Mouse (Mus musculus): Measurements from ENCODE around the gene Fuk. TPM values are rescaled to one million over a fixed set of nuclear protein-coding genes. Genes with fewer than 3 reads are reported as not detected.
"Not testable (repeated sequence)": the region's sequence is repeated elsewhere in the genome, so short reads cannot be mapped to it uniquely, and the experiment has no call there.

Fuk gene
- polyA plus RNA-seq, 1 experiment: 7.2 TPM

DNA sequence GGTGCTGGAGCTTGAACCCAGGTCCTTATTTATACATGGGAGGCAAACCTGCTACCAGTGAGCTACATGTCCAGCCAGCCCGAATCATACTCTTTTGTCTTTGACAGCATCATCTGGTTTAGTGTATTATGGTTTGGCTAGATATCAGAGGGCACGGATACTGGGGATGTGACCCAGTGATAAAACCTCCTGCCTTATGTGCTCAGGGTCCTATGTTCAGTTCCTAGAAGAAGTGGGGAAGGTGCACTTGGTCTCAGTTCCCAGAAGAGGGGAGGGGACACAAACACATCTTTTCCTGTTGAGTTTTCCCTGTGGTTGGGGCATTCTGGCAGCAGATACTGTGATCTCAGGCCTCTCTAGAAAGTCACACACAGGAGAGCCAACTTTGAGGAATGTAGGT, 31.0 kb upstream of the Fuk start:
- Histone ChIP-seq H3K27me3 (ENCODE audit: control insufficient read depth, insufficient read depth, insufficient read length) (no peaks in the 10 kb centered on the region), H3K4me2 (ENCODE audit: low read depth) (peak overlapping the region; percentile 78), H3ac (ENCODE audit: control insufficient read depth, insufficient read length) (no peak overlapping the region), H3K79me2 (ENCODE audit: control insufficient read depth, insufficient read depth) (peaks cover 51% of the 10 kb centered on the region), H3K4me3 (no peak overlapping the region), H3K36me3 (ENCODE audit: control insufficient read depth, insufficient read depth) (no peaks in the 10 kb centered on the region)
- TF ChIP-seq POLR2AphosphoS2 (IDR thresholded peaks at IDR 0.05; ENCODE audit: insufficient read length, low read depth) (no peak), MAX (IDR thresholded peaks at IDR 0.05; ENCODE audit: low read depth) (no peak), E2F4 (IDR thresholded peaks at IDR 0.05; ENCODE audit: insufficient read depth) (no peak), USF1 (IDR thresholded peaks at IDR 0.05; ENCODE audit: low read depth) (no peak), TCF12 (IDR thresholded peaks at IDR 0.05; ENCODE audit: insufficient read depth, poor library complexity, severe bottlenecking) (no peak)

DNA sequence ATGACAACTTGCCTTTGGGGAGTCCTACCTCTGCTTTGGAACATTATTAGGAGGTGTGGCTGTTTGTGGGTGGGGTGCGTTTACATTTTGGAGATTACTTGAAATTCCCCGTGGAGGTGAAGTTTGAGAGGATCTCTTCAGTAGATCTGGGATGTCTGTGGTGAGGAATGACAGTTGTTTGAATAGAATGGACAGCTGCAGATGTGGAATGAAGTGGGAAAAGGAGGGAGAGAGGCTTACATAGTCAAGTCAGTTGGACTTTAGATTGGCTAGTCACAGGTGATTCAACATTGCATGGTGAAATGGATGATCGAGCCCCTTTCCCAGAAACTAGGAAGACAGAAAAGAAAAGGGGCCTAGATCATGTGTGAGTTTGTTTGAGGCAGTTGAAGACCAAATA, 30.2 kb upstream of the Fuk start:
- Histone ChIP-seq H3K79me2 (ENCODE audit: control insufficient read depth, insufficient read depth) (peaks cover 51% of the 10 kb centered on the region), H3K36me3 (ENCODE audit: control insufficient read depth, insufficient read depth) (no peaks in the 10 kb centered on the region), H3K27me3 (ENCODE audit: control insufficient read depth, insufficient read depth, insufficient read length) (no peaks in the 10 kb centered on the region), H3ac (ENCODE audit: control insufficient read depth, insufficient read length) (no peak overlapping the region), H3K4me3 (no peak overlapping the region), H3K4me2 (ENCODE audit: low read depth) (peak overlapping the region; percentile 78)
- peak; percentile 12 for TF ChIP-seq TCF12 (IDR thresholded peaks at IDR 0.05; ENCODE audit: insufficient read depth, poor library complexity, severe bottlenecking)
- peak in 1 of 3 experiments; percentile 13 for TF ChIP-seq MYOG (IDR thresholded peaks at IDR 0.05; ENCODE audit: control insufficient read depth in 1 of 3, insufficient read depth in 1 of 3, insufficient read length in 2 of 3, low read depth in 2 of 3)
- TF ChIP-seq REST (IDR thresholded peaks at IDR 0.05; ENCODE audit: insufficient read depth, insufficient read length): no peak
- TF ChIP-seq CEBPB (IDR thresholded peaks at IDR 0.05; ENCODE audit: insufficient read depth, poor library complexity, severe bottlenecking): no peak
- peak; percentile 92 to 95 (median 94) for TF ChIP-seq MYOD1 (IDR thresholded peaks at IDR 0.05; ENCODE audit: control insufficient read depth in 1 of 3, insufficient read length in 2 of 3, low read depth in 2 of 3)

DNA sequence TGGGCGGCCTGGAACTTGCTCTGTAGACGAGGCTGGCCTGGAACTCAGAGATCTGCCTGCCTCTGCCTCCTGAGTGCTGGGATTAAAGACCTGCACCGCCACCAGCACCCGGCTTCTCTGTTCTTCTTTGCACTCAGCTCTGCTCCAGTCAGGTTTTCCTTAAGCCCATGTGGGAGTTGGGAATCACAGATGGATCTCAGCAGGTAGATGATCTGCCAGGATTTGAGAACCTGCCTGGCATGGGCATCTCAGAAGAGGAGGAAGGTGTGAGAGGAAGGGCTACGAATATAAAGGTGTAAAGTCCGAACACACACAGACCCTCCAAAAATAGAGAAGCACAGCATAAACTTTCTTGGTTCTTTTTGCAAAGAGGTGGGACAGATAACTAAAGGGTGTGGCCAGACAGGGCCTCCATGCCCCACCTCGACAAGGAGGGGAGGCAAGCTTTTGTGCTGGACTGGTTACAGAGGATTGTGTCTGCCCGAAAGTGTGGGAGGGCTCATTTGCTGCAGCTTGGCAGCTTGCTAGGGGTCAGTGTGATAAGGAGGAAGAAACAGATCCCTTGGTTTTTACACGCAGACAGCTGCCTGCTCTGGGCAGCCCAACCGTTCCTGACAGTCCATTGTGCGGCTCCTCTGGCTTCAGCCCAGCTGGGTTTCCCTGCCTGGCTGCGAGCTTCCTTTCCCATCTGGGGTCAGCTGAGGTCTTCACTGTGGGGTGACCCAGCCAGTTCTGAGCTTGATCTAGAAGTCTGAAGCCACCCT, 29.1 kb upstream of the Fuk start:
- Histone ChIP-seq H3K27me3 (ENCODE audit: control insufficient read depth, insufficient read depth, insufficient read length) (no peaks in the 10 kb centered on the region), H3ac (ENCODE audit: control insufficient read depth, insufficient read length) (no peak overlapping the region), H3K36me3 (ENCODE audit: control insufficient read depth, insufficient read depth) (no peaks in the 10 kb centered on the region), H3K4me3 (no peak overlapping the region), H3K79me2 (ENCODE audit: control insufficient read depth, insufficient read depth) (peaks cover 48% of the 10 kb centered on the region), H3K4me2 (ENCODE audit: low read depth) (peak overlapping the region; percentile 78)
- TF ChIP-seq POLR2AphosphoS2 (IDR thresholded peaks at IDR 0.05; ENCODE audit: insufficient read length, low read depth): no peak
- TF ChIP-seq USF1 (IDR thresholded peaks at IDR 0.05; ENCODE audit: low read depth): no peak
- no peak for TF ChIP-seq E2F4 (IDR thresholded peaks at IDR 0.05; ENCODE audit: insufficient read depth)
- TF ChIP-seq SRF (IDR thresholded peaks at IDR 0.05; ENCODE audit: control insufficient read depth, insufficient read length, low read depth): peak; percentile 51
- TF ChIP-seq MYOD1 (IDR thresholded peaks at IDR 0.05; ENCODE audit: control insufficient read depth in 1 of 3, insufficient read length in 2 of 3, low read depth in 2 of 3): peak in 2 of 3 experiments; percentile 87 to 93
- no peak for TF ChIP-seq POLR2A (IDR thresholded peaks at IDR 0.05; ENCODE audit: insufficient read length, low read depth)
- no peak for TF ChIP-seq CEBPB (IDR thresholded peaks at IDR 0.05; ENCODE audit: insufficient read depth, poor library complexity, severe bottlenecking)
- TF ChIP-seq TCF12 (IDR thresholded peaks at IDR 0.05; ENCODE audit: insufficient read depth, poor library complexity, severe bottlenecking): peak; percentile 23
- no peak for TF ChIP-seq REST (IDR thresholded peaks at IDR 0.05; ENCODE audit: insufficient read depth, insufficient read length)
- no peak for TF ChIP-seq MAX (IDR thresholded peaks at IDR 0.05; ENCODE audit: low read depth)
- TF ChIP-seq MYOG (IDR thresholded peaks at IDR 0.05; ENCODE audit: control insufficient read depth in 1 of 3, insufficient read depth in 1 of 3, insufficient read length in 2 of 3, low read depth in 2 of 3): peak; percentile 75 to 96 (median 85)
- TF ChIP-seq TCF3 (IDR thresholded peaks at IDR 0.05; ENCODE audit: insufficient read length, low read depth): peak; percentile 26

DNA sequence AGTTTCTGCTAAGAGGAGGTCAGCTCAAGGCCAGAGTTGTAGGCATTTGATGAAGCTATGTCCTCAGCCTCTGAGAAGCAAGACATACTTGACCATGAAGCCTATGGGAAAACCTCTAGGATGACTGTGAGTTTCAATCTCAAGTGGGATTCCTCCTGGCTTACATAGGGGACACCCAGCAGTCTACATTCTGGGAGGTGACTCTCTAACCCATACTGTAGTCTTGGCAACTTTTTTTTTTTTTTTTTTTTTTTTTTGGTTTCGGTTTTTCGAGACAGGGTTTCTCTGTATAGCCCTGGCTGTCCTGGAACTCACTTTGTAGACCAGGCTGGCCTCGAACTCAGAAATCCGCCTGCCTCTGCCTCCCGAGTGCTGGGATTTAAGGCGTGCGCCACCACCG, 27.4 kb upstream of the Fuk start:
- not testable (repeated sequence) for H3K36me3 ChIP-seq (ENCODE audit: control insufficient read depth, insufficient read depth); H3K27me3 ChIP-seq (ENCODE audit: control insufficient read depth, insufficient read depth, insufficient read length); H3ac ChIP-seq (ENCODE audit: control insufficient read depth, insufficient read length)

DNA sequence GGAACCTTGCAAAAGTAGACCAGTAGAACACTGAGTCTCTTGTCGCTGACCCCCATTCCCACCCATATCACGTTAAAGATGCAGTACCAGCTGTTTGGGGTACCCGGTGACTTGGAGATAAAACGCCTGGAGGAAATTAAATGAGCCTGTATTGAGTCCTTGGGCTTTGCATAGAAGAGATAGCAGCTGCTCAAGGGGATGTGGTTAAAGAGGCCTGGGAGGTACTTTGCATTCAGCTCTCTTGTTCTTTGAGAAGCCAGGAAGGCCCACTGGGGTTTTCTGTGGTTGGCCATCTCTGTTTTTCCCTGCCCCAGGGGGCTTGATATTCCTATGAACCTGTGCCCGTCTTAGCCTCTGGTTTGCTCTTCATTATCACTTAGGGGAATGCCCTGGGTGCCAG, 26.8 kb upstream of the Fuk start:
- Histone ChIP-seq H3K27me3 (ENCODE audit: control insufficient read depth, insufficient read depth, insufficient read length) (no peaks in the 10 kb centered on the region), H3K4me2 (ENCODE audit: low read depth) (peak overlapping the region; percentile 44), H3K79me2 (ENCODE audit: control insufficient read depth, insufficient read depth) (peaks cover 42% of the 10 kb centered on the region), H3K4me3 (no peak overlapping the region), H3K36me3 (ENCODE audit: control insufficient read depth, insufficient read depth) (no peaks in the 10 kb centered on the region), H3ac (ENCODE audit: control insufficient read depth, insufficient read length) (no peak overlapping the region)
- TF ChIP-seq MYOG (IDR thresholded peaks at IDR 0.05; ENCODE audit: control insufficient read depth in 1 of 3, insufficient read depth in 1 of 3, insufficient read length in 2 of 3, low read depth in 2 of 3): peak in 2 of 3 experiments; percentile 9 to 25
- TF ChIP-seq MYOD1 (IDR thresholded peaks at IDR 0.05; ENCODE audit: control insufficient read depth in 1 of 3, insufficient read length in 2 of 3, low read depth in 2 of 3): peak in 1 of 3 experiments; percentile 13
- TF ChIP-seq SRF (IDR thresholded peaks at IDR 0.05; ENCODE audit: control insufficient read depth, insufficient read length, low read depth): no peak

More for the DNA sequence above, 27.4 kb upstream of the Fuk start:
- Histone ChIP-seq H3K79me2 (ENCODE audit: control insufficient read depth, insufficient read depth) (peaks cover 40% of the 10 kb centered on the region), H3K4me2 (ENCODE audit: low read depth) (peak overlapping the region; percentile 44)
- H3K4me3 ChIP-seq: not testable (repeated sequence)
